Mouse (Mus musculus) WW6 (cell line): ENCODE results near the gene Tyw5.

Experiments
- DNase-seq: peaks from one replicate; pipeline ENCODE4 v3.0.0-alpha.2; 2013; ENCODE audit warnings: low read depth, low spot score

The Tyw5 gene

DNA sequence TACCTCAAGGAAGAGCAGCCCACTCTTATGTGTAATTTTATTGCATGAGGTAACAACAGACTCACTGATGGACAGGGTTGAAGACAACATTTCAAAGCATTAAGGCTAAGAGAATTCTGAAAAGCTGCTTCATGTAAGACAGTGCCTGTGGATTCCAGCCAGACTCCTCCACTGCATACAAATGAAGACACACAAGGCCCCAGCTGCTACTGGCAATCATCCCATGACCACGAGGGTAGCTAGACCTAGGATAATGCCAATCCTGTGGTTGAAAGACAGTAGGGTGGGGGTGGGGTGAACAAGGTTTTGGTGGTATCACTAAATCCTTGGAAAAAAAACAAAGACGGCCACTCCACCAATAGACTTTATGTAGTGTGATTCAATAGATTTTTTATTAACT lies 19.0 kb downstream of the Tyw5 start:
- no peak for DNase-seq

DNA sequence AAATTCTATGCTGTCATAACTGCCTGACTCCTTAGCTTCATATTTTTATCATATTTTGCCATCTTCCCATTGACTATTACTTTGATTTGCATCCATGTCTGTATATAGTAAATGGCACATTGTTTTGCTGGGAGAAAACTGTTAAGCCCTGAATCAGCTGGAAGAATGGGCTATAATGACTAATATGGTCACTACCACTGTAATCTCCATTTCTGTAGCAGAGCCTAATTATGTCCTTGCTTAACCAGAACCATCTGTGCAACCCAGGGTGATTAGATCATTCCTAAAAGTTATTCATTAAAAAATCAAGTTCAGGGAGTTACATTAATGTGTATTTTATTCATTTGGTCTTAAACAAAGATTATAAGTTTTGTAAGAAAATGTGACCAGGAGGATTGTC lies 20.4 kb downstream of the Tyw5 start:
- DNase-seq: no peak

GRCm38 (mm10) chr1:57377376-57378341 lies 29.2 kb downstream of the Tyw5 start, which contains the start of gene 1700066M21Rik:
1700066M21Rik (plus strand) TSS chr1:57377620.
- DNase-seq: peak; percentile 87

DNA sequence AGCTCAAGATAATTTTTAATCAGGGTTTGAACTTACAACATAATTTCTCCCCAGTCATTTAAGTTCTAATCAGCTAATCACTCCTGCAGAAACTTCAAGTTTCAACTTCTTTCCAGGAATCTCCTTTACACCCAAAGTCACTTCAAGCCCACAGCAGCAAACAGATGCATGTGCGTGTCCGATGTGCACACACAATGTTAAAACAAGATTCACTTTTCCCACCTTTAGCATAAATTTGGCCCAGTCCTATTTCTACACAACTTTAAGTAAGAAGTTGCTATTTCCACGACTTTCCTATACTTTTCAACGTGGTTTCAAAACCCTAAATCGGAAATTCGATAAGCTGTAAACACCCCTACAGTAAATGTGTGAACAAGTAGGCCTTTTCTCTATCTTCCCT lies 30.1 kb downstream of the Tyw5 start:
- no peak for DNase-seq

GRCm38 (mm10) chr1:57375276-57375675 lies 31.6 kb downstream of the Tyw5 start:
- no peak for DNase-seq

GRCm38 (mm10) chr1:57370451-57370850 lies 36.5 kb downstream of the Tyw5 start:
- DNase-seq: no peak

DNA sequence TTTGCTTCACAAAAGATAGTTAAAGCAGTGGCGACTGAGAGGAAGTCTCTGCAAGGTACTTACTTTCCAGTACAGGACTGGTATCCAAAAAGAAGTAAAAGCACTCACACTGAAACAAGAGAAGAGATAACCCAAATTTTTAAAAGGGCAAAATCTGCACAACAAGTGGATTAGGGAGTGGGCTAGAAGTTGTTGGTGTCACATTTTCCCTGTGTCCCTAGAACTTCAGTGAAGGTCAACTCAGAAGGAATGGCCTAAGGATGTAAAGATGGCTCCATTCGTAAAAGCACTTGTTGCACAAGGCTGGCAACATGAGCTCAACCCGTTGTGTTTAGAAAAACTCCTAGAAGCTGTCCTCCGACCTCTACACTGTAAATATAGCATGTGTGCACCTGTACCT lies 37.8 kb downstream of the Tyw5 start:
- DNase-seq: no peak

- no peak for DNase-seq
These were observed 39.5 kb downstream of the Tyw5 start for GRCm38 (mm10) chr1:57367446-57367845.

GRCm38 (mm10) chr1:57358546-57358945 lies 48.4 kb downstream of the Tyw5 start:
- DNase-seq: no peak

- DNase-seq: no peak
These were observed 55.0 kb downstream of the Tyw5 start for GRCm38 (mm10) chr1:57351941-57352340.

DNA sequence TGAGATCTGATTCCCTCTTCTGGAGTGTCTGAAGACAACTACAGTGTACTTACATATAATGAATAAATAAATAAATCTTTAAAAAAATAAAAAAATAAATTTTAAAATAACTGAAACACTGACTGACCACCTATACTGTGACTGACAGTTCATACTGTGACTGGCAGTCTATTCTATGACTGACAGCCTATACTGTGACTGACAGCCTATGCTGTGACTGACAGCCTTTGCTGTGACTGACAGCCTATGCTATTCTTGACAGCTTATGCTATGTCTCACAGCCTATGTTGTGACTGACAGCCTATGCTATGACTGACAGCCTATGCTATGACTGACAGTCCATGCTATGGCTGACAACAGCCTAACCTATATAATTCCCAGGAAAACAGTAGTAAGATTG lies 59.4 kb downstream of the Tyw5 start:
- DNase-seq: no peak

- DNase-seq: no peak
These were observed 65.7 kb downstream of the Tyw5 start for GRCm38 (mm10) chr1:57341197-57341596.

GRCm38 (mm10) chr1:57339156-57339796 lies 67.6 kb downstream of the Tyw5 start:
- no peak for DNase-seq
